Mouse (Mus musculus) stomach, embryonic 16.5 days (tissue): Measurements from ENCODE around the gene Ttn. TPM values are rescaled to one million over a fixed set of nuclear protein-coding genes. Genes with fewer than 3 reads are reported as not detected.
"Not testable (repeated sequence)": the region's sequence is repeated elsewhere in the genome, so short reads cannot be mapped to it uniquely, and the experiment has no call there.

Experiments
- ATAC-seq: fragments of 200-750 bp; cut with Nextera tagmentation; 2 replicates; pipeline ENCODE4 v1.8.0; 2017; ENCODE audit warnings: moderate number of reproducible peaks, moderate TSS enrichment; ENCODE audit not compliant: insufficient read depth, low FRiP score
- H3K27ac ChIP-seq: fragments of 300-500 bp; sonication (generic); 2 replicates; pipeline ENCODE4 v1.5.1; 2014; ENCODE audit warnings: low read length
- H3K27me3 ChIP-seq: fragments of 300-500 bp; sonication (generic); 2 replicates; pipeline ENCODE4 v1.6.1; 2014; ENCODE audit warnings: low read length, control low read depth, mixed read lengths; ENCODE audit not compliant: control insufficient read depth, insufficient read depth
- H3K36me3 ChIP-seq: fragments of 300-500 bp; sonication (generic); 2 replicates; pipeline ENCODE4 v1.6.1; 2014; ENCODE audit warnings: low read length; ENCODE audit not compliant: control insufficient read depth, insufficient read depth
- H3K4me1 ChIP-seq: fragments of 300-500 bp; sonication (generic); 2 replicates; pipeline ENCODE4 v1.6.1; 2014; ENCODE audit warnings: low read length, control low read depth, mixed read lengths; ENCODE audit not compliant: control insufficient read depth, insufficient read depth
- H3K4me2 ChIP-seq: fragments of 300-500 bp; sonication (generic); 2 replicates; pipeline ENCODE4 v1.6.1; 2014; ENCODE audit warnings: low read depth, low read length, mixed read lengths
- H3K4me3 ChIP-seq: fragments of 300-500 bp; sonication (generic); replicated peaks from 2 replicates; pipeline ENCODE4 v1.5.1; 2014; ENCODE audit warnings: mild to moderate bottlenecking, low read length
- H3K9ac ChIP-seq: fragments of 300-500 bp; sonication (generic); 2 replicates; pipeline ENCODE4 v1.6.1; 2014; ENCODE audit warnings: low read length
- H3K9me3 ChIP-seq: fragments of 300-500 bp; sonication (generic); replicated peaks from 2 replicates; pipeline ENCODE4 v1.6.1; 2016; ENCODE audit warnings: low read length, control low read depth; ENCODE audit not compliant: control insufficient read depth
- WGBS: fragments of 180-500 bp; shearing (Covaris S2); extraction: QIAGEN DNeasy Blood & Tissue Kit; methylation state at CpG from one replicate; pipeline ENCODE4 v1.1.7; 2014; 5-methylcytosine and 5-hydroxymethylcytosine counted together
- polyA plus RNA-seq: library from polyadenylated mRNA; unstranded; fragments of >200 nt; fragmentation: Nextera tagmentation; extraction: Ambion mirVana; gene quantifications from 2 replicates; pipeline ENCODE4 v1.2.1, GENCODE M21; 2015

Gene Ttn
- 1.3 and 45.3 TPM in 2 replicates for polyA plus RNA-seq

DNA sequence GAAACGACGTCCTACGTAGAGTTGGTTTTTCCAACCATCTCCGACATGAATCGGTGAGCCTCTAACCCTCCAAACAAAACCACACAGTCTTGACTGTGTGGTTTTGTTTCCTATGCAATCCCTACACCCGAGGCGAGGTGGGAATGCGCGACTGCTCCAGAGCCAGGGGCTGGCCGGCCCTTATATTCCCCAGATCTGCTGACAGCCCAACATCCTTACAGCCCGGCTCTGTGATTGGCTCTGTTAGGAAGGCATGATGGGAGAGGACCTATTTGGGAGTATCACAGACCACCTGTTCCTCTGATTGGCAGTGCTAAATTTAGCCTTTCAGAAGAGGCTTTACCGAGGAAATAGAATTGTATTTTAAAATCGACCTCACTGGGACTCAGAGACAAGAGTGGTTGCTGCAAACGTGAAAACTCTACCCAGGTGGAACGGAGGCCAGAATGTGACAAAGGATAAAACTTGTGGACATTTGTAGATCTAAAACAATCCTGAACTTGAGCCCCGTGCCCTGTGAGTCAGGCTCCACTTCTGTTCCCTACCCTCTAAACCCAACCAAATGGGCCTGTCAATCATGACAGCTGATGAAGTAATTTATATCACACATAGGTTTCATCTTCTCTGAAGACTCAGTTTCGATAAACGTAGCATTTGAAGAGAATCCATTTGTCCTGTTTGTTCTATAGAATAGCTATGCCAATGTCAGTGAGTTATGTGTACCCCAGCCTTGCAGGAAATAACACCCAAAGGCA is at the start of gene Ttn:
Gene Ttn (minus strand): TSS at position 157 of the 755 bp plus-strand sequence.
- Histone ChIP-seq H3K27ac (no peak within 1 kb of the TSS), H3K4me1 (no peaks in the 10 kb centered on the region), H3K4me2 (no peak within 1 kb of the TSS), H3K27me3 (no peaks in the 10 kb centered on the region), H3K36me3 (no peaks in the 10 kb centered on the region), H3K9me3 (no peaks in the 10 kb centered on the region), H3K4me3 (no peak within 1 kb of the TSS), H3K9ac (no peak within 1 kb of the TSS)
- WGBS: 77% methylated on average over 18 of the region's 18 CpGs
- no peak for ATAC-seq

DNA sequence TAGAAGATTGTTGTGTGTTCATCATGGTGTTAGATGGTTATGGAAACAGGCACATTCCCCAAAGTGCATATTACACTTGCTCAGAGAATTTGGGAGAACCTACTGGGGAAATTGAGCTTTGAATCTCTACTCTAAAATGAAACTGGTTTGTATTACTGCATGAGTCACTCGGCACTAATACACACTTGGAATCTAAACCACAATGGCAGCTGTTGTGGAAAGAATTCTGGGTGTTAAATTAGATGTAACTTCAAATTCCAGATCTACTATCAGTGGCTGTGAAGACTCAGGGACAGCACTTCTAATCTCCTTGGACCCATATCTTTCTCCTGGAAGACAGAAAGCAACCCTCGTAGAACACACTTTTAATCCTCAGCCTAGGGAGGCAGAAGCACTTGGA is 38.3 kb upstream of the Ttn start:
- 88% methylated on average over 2 of the region's 2 CpGs for WGBS
- no peak overlapping the region for H3K9ac ChIP-seq
- H3K9me3 ChIP-seq: no peaks in the 10 kb centered on the region
- H3K36me3 ChIP-seq: no peaks in the 10 kb centered on the region
- H3K4me1 ChIP-seq: no peaks in the 10 kb centered on the region
- H3K27me3 ChIP-seq: no peaks in the 10 kb centered on the region
- no peak for ATAC-seq
- H3K4me2 ChIP-seq: no peak overlapping the region
- no peak overlapping the region for H3K4me3 ChIP-seq
- H3K27ac ChIP-seq: no peak overlapping the region

DNA sequence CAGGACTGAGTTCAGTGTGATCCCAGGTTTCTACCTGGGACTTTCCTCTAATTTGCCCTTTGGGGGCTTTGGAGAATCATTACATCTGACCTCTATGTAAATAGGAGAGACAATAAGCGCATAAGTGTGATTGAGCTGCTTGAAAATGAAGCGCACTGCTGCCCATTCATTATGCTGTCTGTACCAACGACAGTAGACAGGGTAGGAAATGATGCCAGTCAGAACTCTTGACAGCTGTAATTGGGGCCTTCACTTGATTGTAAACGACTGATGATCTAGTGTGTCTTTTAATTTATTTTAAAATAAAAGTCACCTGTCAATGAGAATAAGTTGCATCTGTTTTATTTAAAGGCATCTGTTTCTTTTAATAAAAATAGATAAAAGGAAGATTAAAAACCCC is 35.4 kb upstream of the Ttn start:
- Histone ChIP-seq H3K36me3 (no peaks in the 10 kb centered on the region), H3K9me3 (no peaks in the 10 kb centered on the region), H3K9ac (no peak overlapping the region), H3K4me1 (no peaks in the 10 kb centered on the region), H3K4me2 (no peak overlapping the region), H3K4me3 (no peak overlapping the region), H3K27ac (no peak overlapping the region), H3K27me3 (no peaks in the 10 kb centered on the region)
- WGBS: 67% methylated on average over 4 of the region's 4 CpGs
- no peak for ATAC-seq

DNA sequence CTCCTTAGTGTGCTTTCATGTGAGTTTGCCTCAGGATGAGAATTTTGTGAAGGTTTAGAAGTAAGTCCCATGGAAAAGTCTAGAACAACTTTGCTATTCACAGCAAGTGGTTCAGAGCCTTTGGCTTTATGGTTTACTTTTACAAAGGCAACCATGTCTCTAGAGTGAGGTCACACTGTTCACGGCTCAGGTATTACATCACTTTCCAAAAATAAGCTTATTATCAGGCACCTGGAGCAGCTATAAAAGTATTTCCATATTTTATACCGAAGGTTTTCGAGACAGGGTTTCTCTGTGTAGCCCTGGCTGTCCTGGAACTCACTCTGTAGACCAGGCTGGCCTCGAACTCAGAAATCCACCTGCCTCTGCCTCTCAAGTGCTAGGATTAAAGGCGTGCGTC is 31.1 kb upstream of the Ttn start:
- not testable (repeated sequence) for H3K27me3 ChIP-seq, H3K9me3 ChIP-seq
- WGBS: 86% methylated on average over 6 of the region's 6 CpGs

DNA sequence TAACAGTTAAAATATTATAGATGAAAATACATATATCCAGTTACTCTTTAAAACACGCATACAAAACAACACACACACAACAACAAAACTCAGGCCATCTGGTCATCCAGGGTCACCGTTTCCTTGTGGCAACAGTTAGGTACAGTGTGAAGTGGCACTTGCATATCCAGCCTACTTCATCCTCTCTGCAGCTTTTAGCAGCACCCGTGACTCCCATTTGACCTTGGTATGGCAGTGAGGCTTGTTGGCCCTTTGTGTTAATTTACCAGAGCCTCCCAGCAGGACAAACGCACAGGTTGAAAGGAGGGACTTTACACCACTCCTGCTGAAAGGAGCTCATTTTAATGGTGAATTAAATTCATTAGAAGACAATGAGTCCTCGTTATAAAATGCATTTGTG is 29.6 kb upstream of the Ttn start:
- H3K27ac ChIP-seq: no peak overlapping the region
- H3K36me3 ChIP-seq: no peaks in the 10 kb centered on the region
- H3K4me2 ChIP-seq: no peak overlapping the region
- H3K9me3 ChIP-seq: no peaks in the 10 kb centered on the region
- ATAC-seq: no peak
- no peak overlapping the region for H3K4me3 ChIP-seq
- no peaks in the 10 kb centered on the region for H3K27me3 ChIP-seq
- H3K9ac ChIP-seq: no peak overlapping the region
- 69% methylated on average over 5 of the region's 5 CpGs for WGBS
- H3K4me1 ChIP-seq: no peaks in the 10 kb centered on the region

More for the DNA sequence above, 31.1 kb upstream of the Ttn start:
- not testable (repeated sequence) for H3K27ac ChIP-seq, H3K4me2 ChIP-seq, H3K9ac ChIP-seq, H3K4me3 ChIP-seq, H3K4me1 ChIP-seq, ATAC-seq, H3K36me3 ChIP-seq

DNA sequence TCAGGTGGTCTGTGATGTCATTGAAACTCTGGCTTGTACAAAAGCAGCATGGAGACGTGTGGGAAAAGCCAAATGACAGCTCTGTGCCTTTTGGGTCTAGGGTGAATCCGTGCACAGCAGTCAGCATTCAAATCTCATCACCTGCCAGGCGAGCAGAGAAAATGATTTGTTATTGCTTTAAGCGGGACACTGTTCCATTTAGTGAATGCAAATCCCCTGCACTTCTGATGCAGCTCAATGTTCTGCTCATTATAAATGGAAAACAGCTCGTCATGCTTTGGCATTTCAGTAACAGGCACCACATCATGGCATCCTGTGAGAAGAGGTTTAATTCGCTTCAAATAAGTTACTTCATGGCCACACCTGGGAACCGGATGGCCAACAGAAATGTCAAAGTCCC is 24.7 kb upstream of the Ttn start:
- H3K4me1 ChIP-seq: no peaks in the 10 kb centered on the region
- ATAC-seq: no peak

DNA sequence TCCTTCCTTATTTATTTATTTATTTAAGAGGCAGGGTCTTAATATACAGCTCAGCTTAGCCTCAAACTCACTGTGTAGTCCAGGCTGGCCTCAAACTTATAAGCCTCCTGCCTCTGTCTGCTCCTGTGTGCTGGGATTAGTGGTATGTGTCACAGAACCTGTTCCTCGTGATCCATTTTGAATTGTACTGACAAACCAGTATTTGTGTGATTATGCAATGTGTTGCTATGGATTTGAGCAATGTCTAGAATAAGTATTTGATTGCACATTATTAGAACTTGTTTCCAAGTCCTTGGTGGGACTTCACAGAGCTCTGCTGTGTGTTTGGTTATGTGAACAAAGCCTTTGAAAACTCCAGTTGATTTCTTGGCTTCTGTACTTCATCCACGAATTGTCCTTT is 20.8 kb upstream of the Ttn start:
- H3K27me3 ChIP-seq: no peaks in the 10 kb centered on the region
- no peak overlapping the region for H3K4me2 ChIP-seq
- no peak for ATAC-seq
- no peak overlapping the region for H3K27ac ChIP-seq
- H3K9ac ChIP-seq: no peak overlapping the region
- H3K36me3 ChIP-seq: no peaks in the 10 kb centered on the region
- no peaks in the 10 kb centered on the region for H3K9me3 ChIP-seq
- H3K4me1 ChIP-seq: no peaks in the 10 kb centered on the region
- WGBS: 49% methylated on average over 2 of the region's 2 CpGs
- no peak overlapping the region for H3K4me3 ChIP-seq

More for the DNA sequence above, 24.7 kb upstream of the Ttn start:
- Histone ChIP-seq H3K36me3 (no peaks in the 10 kb centered on the region), H3K9ac (no peak overlapping the region), H3K27ac (no peak overlapping the region), H3K27me3 (no peaks in the 10 kb centered on the region), H3K4me2 (no peak overlapping the region), H3K4me3 (no peak overlapping the region), H3K9me3 (no peaks in the 10 kb centered on the region)
- WGBS: 72% methylated on average over 7 of the region's 7 CpGs

DNA sequence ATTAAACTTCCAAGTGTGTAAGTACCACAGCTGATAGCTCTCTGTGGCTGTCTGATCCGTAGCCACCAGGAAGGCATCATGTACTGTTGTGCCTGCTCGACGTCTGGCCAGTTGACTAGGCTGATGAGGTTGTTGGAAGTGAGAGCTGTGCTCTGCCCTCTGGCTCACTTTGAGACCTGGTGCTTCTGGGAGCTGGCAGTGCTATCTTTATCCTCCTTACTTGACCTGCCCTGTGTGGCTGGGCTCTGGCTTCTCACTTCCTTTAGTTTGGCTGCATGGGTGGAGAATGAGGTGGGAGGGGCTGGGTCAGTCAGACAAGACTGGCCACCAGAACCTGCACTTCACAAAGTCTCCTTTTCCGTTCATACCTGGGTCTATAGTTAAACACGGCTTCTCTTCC is 16.0 kb upstream of the Ttn start:
- Histone ChIP-seq H3K4me1 (no peaks in the 10 kb centered on the region), H3K36me3 (no peaks in the 10 kb centered on the region), H3K9me3 (no peaks in the 10 kb centered on the region), H3K4me2 (no peak overlapping the region), H3K27ac (no peak overlapping the region), H3K4me3 (no peak overlapping the region), H3K27me3 (no peaks in the 10 kb centered on the region), H3K9ac (no peak overlapping the region)
- 54% methylated on average over 5 of the region's 5 CpGs for WGBS
- ATAC-seq: no peak

DNA sequence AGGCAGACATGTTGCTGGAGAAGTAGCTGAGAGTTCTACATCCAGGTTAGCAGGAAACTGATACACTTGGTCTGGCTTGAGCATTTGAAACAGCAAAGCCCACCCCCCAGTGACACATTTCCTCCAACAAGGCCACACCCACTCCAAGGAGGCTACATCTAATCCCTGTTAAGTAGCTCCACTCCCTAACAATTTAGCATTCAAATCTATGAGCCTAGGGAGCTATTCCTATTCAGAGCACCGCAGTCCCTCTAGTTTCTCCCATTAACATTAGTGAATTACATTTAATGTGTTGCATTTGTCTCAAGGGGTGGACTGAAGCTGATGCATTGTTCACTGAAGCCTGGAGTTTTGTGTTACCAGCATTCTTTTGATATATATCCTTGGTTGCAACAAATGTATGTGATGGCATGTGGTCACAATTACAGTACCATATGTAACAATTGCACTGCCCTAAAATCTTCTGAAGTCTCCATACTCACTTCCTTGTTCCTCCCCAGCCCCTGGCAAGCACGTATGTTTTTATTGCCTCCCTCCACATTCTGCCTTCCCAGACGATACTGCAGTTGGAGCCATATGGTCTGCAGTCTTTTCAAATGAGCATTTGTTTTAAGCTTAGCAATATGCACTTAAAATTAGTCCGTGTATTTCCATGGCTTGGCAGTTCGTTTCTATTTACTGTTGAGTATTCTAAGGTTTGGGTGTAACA is 10.3 kb upstream of the Ttn start:
- Histone ChIP-seq H3K27me3 (no peaks in the 10 kb centered on the region), H3K4me1 (no peaks in the 10 kb centered on the region), H3K4me2 (no peak overlapping the region), H3K36me3 (no peaks in the 10 kb centered on the region), H3K9me3 (no peaks in the 10 kb centered on the region), H3K27ac (no peak overlapping the region), H3K4me3 (no peak overlapping the region), H3K9ac (no peak overlapping the region)
- ATAC-seq: no peak
- 77% methylated on average over 5 of the region's 5 CpGs for WGBS
